Mouse (Mus musculus): ENCODE measurements around the gene Hoxa9. TPM values are rescaled to one million over a fixed set of nuclear protein-coding genes. Genes with fewer than 3 reads are reported as not detected.

The Hoxa9 gene
- total RNA-seq, 1 experiment = 1.4 TPM

- Histone ChIP-seq H3K9ac (ENCODE audit: insufficient read depth, low read depth, low read length, poor library complexity, severe bottlenecking) (no peak overlapping the region), H3K36me3 (ENCODE audit: control insufficient read depth, insufficient read depth, low read length, poor library complexity, severe bottlenecking) (no peaks in the 10 kb centered on the region), H3K27ac (ENCODE audit: insufficient read depth, low read depth, low read length, poor library complexity, severe bottlenecking) (no peak overlapping the region), H3K4me1 (ENCODE audit: control insufficient read depth in 2 of 2, insufficient read depth in 2 of 2, low read length in 2 of 2, poor library complexity in 1 of 2) (peaks cover 0 to 6% of the 10 kb centered on the region in 2 experiments; a peak in 2 of 4 replicates), H3K9me3 (ENCODE audit: control insufficient read depth, insufficient read depth, low read depth, low read length) (no peaks in the 10 kb centered on the region), H3K4me3 (ENCODE audit: insufficient read depth in 1 of 2, low read depth in 1 of 2, low read length in 2 of 2, poor library complexity in 1 of 2, severe bottlenecking in 1 of 2) (no peak overlapping the region)
- TF ChIP-seq MAFK (IDR thresholded peaks at IDR 0.05; ENCODE audit: insufficient read depth, low read depth, low read length) = no peak
- no peak for TF ChIP-seq HCFC1 (IDR thresholded peaks at IDR 0.05; ENCODE audit: borderline replicate concordance, insufficient read depth, low read length)
- no peak for TF ChIP-seq ZC3H11A (IDR thresholded peaks at IDR 0.05; ENCODE audit: borderline replicate concordance, low read depth, low read length)
- TF ChIP-seq CHD2 (IDR thresholded peaks at IDR 0.05; ENCODE audit: low read depth, low read length) = no peak
- TF ChIP-seq ZNF384 (IDR thresholded peaks at IDR 0.05; ENCODE audit: low read depth, low read length) = no peak
- no peak for DNase-seq (ENCODE audit: low read depth, low spot score)
- in situ Hi-C loops (cut with MboI; ENCODE audit: low sequenced_read_pairs in 2 of 2, unreplicated experiment in 2 of 2) = no loop called here
Observed at GRCm38 (mm10) chr6:52241001-52241621, 10.2 kb upstream of the Hoxa9 start.

- no peak within 1 kb of the TSS for H3K9ac ChIP-seq (ENCODE audit: insufficient read depth, low read depth, low read length, poor library complexity, severe bottlenecking)
- TF ChIP-seq MAFK (IDR thresholded peaks at IDR 0.05; ENCODE audit: insufficient read depth, low read depth, low read length) (no peak), ZC3H11A (IDR thresholded peaks at IDR 0.05; ENCODE audit: borderline replicate concordance, low read depth, low read length) (no peak), HCFC1 (IDR thresholded peaks at IDR 0.05; ENCODE audit: borderline replicate concordance, insufficient read depth, low read length) (no peak), ZNF384 (IDR thresholded peaks at IDR 0.05; ENCODE audit: low read depth, low read length) (no peak), CHD2 (IDR thresholded peaks at IDR 0.05; ENCODE audit: low read depth, low read length) (no peak)
- H3K27ac ChIP-seq (ENCODE audit: insufficient read depth, low read depth, low read length, poor library complexity, severe bottlenecking) = no peak within 1 kb of the TSS
- DNase-seq (ENCODE audit: low read depth, low spot score) = no peak
- in situ Hi-C loops (cut with MboI; ENCODE audit: low sequenced_read_pairs in 2 of 2, unreplicated experiment in 2 of 2) = no loop called here
- H3K4me3 ChIP-seq (ENCODE audit: insufficient read depth in 1 of 2, low read depth in 1 of 2, low read length in 2 of 2, poor library complexity in 1 of 2, severe bottlenecking in 1 of 2) = peak within 1 kb of the TSS in 1 of 2 experiments; percentile 30; a peak in 1 of 4 replicates
- H3K4me1 ChIP-seq (ENCODE audit: control insufficient read depth in 2 of 2, insufficient read depth in 2 of 2, low read length in 2 of 2, poor library complexity in 1 of 2) = peaks cover 0 to 6% of the 10 kb centered on the region in 2 experiments; a peak in 2 of 4 replicates
- no peaks in the 10 kb centered on the region for H3K9me3 ChIP-seq (ENCODE audit: control insufficient read depth, insufficient read depth, low read depth, low read length)
- H3K36me3 ChIP-seq (ENCODE audit: control insufficient read depth, insufficient read depth, low read length, poor library complexity, severe bottlenecking) = no peaks in the 10 kb centered on the region
Observed at GRCm38 (mm10) chr6:52240389-52241000, 9.6 kb upstream of the Hoxa9 start, which contains the start of gene Hoxa10. Hoxa10 (minus strand) TSS chr6:52240854.

DNA sequence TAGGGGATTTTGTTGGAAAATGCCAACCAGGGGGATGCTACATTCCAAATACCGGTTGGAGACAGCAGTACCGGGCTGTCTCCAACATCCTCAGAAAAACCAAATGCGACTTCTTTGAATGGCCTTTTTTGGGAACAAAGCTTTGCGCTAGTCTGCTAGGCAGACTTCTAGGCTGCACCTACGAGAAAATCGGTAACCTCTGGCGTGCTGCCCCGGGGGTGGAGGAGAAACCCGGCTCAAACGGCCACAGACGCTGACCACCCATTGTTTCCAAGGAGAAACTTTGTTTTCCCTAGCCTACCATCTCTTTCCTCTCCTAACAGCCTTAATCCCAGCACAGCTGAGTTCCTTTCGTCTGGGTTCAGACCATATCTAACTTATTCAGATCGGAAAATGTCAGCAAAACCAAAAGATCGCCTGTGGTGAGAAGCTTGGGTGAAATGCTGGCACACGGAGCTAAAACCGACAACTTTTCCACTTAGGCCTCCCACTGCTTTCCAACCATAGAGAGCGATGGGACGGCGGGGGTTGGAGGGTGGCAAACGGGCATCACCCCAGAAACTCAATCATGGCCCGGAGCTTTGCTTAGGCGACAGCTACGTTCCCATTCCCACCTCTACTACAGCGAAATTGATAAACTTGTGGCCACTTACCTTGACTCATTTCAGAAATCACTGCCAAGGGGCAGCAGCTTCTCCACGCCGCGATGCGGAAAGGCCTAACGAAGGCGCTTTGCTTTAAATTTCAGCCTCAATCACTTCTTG lies 8.9 kb upstream of the Hoxa9 start:
- peak overlapping the region in 1 of 2 experiments; percentile 30; a peak in 1 of 4 replicates for H3K4me3 ChIP-seq (ENCODE audit: insufficient read depth in 1 of 2, low read depth in 1 of 2, low read length in 2 of 2, poor library complexity in 1 of 2, severe bottlenecking in 1 of 2)
- H3K9me3 ChIP-seq (ENCODE audit: control insufficient read depth, insufficient read depth, low read depth, low read length) = no peaks in the 10 kb centered on the region
- H3K9ac ChIP-seq (ENCODE audit: insufficient read depth, low read depth, low read length, poor library complexity, severe bottlenecking) = no peak overlapping the region
- no peaks in the 10 kb centered on the region for H3K36me3 ChIP-seq (ENCODE audit: control insufficient read depth, insufficient read depth, low read length, poor library complexity, severe bottlenecking)
- no peak overlapping the region for H3K27ac ChIP-seq (ENCODE audit: insufficient read depth, low read depth, low read length, poor library complexity, severe bottlenecking)
- DNase-seq (ENCODE audit: low read depth, low spot score) = no peak
- TF ChIP-seq MAFK (IDR thresholded peaks at IDR 0.05; ENCODE audit: insufficient read depth, low read depth, low read length) = no peak
- TF ChIP-seq ZNF384 (IDR thresholded peaks at IDR 0.05; ENCODE audit: low read depth, low read length) = no peak
- TF ChIP-seq ZC3H11A (IDR thresholded peaks at IDR 0.05; ENCODE audit: borderline replicate concordance, low read depth, low read length) = no peak
- no peak for TF ChIP-seq CHD2 (IDR thresholded peaks at IDR 0.05; ENCODE audit: low read depth, low read length)
- TF ChIP-seq HCFC1 (IDR thresholded peaks at IDR 0.05; ENCODE audit: borderline replicate concordance, insufficient read depth, low read length) = no peak
- H3K4me1 ChIP-seq (ENCODE audit: control insufficient read depth in 2 of 2, insufficient read depth in 2 of 2, low read length in 2 of 2, poor library complexity in 1 of 2) = peaks cover 0 to 6% of the 10 kb centered on the region in 2 experiments; a peak in 2 of 4 replicates
- in situ Hi-C loops (cut with MboI; ENCODE audit: low sequenced_read_pairs in 2 of 2, unreplicated experiment in 2 of 2) = no loop called here

DNA sequence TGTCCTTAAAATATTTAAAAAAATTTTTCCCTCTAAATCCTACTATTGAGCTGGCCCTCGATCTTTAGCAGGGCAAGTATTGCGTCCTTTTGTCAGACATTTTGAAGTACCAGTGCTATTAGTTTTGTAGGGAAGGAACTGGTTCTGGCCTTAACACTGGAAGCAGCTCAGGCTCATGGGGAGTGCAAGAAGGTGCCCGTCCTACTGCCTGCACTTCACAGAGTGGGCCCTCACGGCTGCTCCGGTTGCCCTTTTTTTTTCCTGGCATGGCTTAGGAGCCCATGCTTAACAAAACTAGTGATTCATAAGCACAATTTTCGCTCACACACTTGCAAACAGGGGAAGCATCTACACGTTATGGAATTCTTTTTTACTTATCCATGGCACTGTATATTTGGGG lies 8.1 kb upstream of the Hoxa9 start:
- in situ Hi-C loops (cut with MboI; ENCODE audit: low sequenced_read_pairs in 2 of 2, unreplicated experiment in 2 of 2) = no loop called here
- Histone ChIP-seq H3K4me1 (ENCODE audit: control insufficient read depth in 2 of 2, insufficient read depth in 2 of 2, low read length in 2 of 2, poor library complexity in 1 of 2) (peaks cover 0 to 6% of the 10 kb centered on the region in 2 experiments; a peak in 2 of 4 replicates), H3K9me3 (ENCODE audit: control insufficient read depth, insufficient read depth, low read depth, low read length) (no peaks in the 10 kb centered on the region), H3K4me3 (ENCODE audit: insufficient read depth in 1 of 2, low read depth in 1 of 2, low read length in 2 of 2, poor library complexity in 1 of 2, severe bottlenecking in 1 of 2) (no peak overlapping the region), H3K36me3 (ENCODE audit: control insufficient read depth, insufficient read depth, low read length, poor library complexity, severe bottlenecking) (no peaks in the 10 kb centered on the region), H3K9ac (ENCODE audit: insufficient read depth, low read depth, low read length, poor library complexity, severe bottlenecking) (no peak overlapping the region), H3K27ac (ENCODE audit: insufficient read depth, low read depth, low read length, poor library complexity, severe bottlenecking) (no peak overlapping the region)
- TF ChIP-seq ZC3H11A (IDR thresholded peaks at IDR 0.05; ENCODE audit: borderline replicate concordance, low read depth, low read length) (no peak), HCFC1 (IDR thresholded peaks at IDR 0.05; ENCODE audit: borderline replicate concordance, insufficient read depth, low read length) (no peak), ZNF384 (IDR thresholded peaks at IDR 0.05; ENCODE audit: low read depth, low read length) (no peak), CHD2 (IDR thresholded peaks at IDR 0.05; ENCODE audit: low read depth, low read length) (no peak), MAFK (IDR thresholded peaks at IDR 0.05; ENCODE audit: insufficient read depth, low read depth, low read length) (no peak)
- no peak for DNase-seq (ENCODE audit: low read depth, low spot score)
